ENCODE assay signal across 7 mouse cellular contexts in genomic region chr3:82904211-82904908, GRCm38 (mm10). TPM values are rescaled to one million over a fixed set of nuclear protein-coding genes. Genes with fewer than 3 reads are reported as not detected.
DNase-seq lines count a peak whose midpoint lies in the region; ATAC-seq and TF ChIP-seq lines count a peak whose summit lies in the region.

No protein-coding gene starts in this region.

- H3K9me3 ChIP-seq in embryonic facial prominence, embryonic 15.5 days (replicated peaks): no peaks in the 10 kb centered on the region
- no peaks in the 10 kb centered on the region for H3K9me3 ChIP-seq in midbrain, postnatal 0 days (ENCODE audit: low read length)

- DNase-seq in left cerebral cortex, adult 2 months (ENCODE audit: extremely low spot score in 1 of 2, low spot score in 2 of 2): no peak
- no peak for DNase-seq in left cerebral cortex, adult 9 months (ENCODE audit: low spot score in 2 of 2)
- DNase-seq in kidney, postnatal 25 days: peak; percentile 3 to 35
- DNase-seq in midbrain, postnatal 0 days (ENCODE audit: low spot score): peak; percentile 2
- no peak for DNase-seq in left cerebral cortex, postnatal 25 days (ENCODE audit: low spot score in 2 of 2)
- no peak for DNase-seq in spleen, postnatal 36 days (ENCODE audit: low spot score in 2 of 2)

- intact Hi-C loops in left cerebral cortex, adult 2 months (cut with DNase I): no loop called here
- intact Hi-C loops in left cerebral cortex, postnatal 25 days (cut with DNase I): no loop called here

- no peak for TF ChIP-seq CTCF in left cerebral cortex, adult 2 months (IDR thresholded peaks at IDR 0.05)
- no peak for TF ChIP-seq CTCF in midbrain, postnatal 0 days (IDR thresholded peaks at IDR 0.05)

- no peak overlapping the region for H3K27ac ChIP-seq in left cerebral cortex, adult 2 months
- H3K27ac ChIP-seq in embryonic facial prominence, embryonic 15.5 days (replicated peaks): no peak overlapping the region
- no peak overlapping the region for H3K27ac ChIP-seq in midbrain, postnatal 0 days (ENCODE audit: low read depth, low read length)

- peaks cover 30% of the 10 kb centered on the region for H3K27me3 ChIP-seq in embryonic facial prominence, embryonic 15.5 days
- peaks cover 18% of the 10 kb centered on the region; the same call in 1 of the 2 replicates for H3K27me3 ChIP-seq in midbrain, postnatal 0 days (ENCODE audit: insufficient read depth, low read length)

- H3K4me3 ChIP-seq in left cerebral cortex, adult 2 months: peak overlapping the region; percentile 33
- H3K4me3 ChIP-seq in embryonic facial prominence, embryonic 15.5 days (replicated peaks): peak overlapping the region; percentile 39
- H3K4me3 ChIP-seq in midbrain, postnatal 0 days (ENCODE audit: low read depth, low read length): peak overlapping the region; percentile 53

- under 1% methylated on average over 31 of the region's 31 CpGs for WGBS in embryonic facial prominence, embryonic 15.5 days
- under 1% methylated on average over 31 of the region's 31 CpGs for WGBS in midbrain, postnatal 0 days

- no peak overlapping the region for H3K9ac ChIP-seq in embryonic facial prominence, embryonic 15.5 days
- H3K9ac ChIP-seq in midbrain, postnatal 0 days (replicated peaks; ENCODE audit: low read length, poor library complexity, severe bottlenecking): peak overlapping the region; percentile 44

- peaks cover 14% of the 10 kb centered on the region for H3K4me1 ChIP-seq in embryonic facial prominence, embryonic 15.5 days
- H3K4me1 ChIP-seq in midbrain, postnatal 0 days (ENCODE audit: insufficient read depth, low read length): peaks cover 5% of the 10 kb centered on the region; the same call in 1 of the 2 replicates

- peak overlapping the region; percentile 78 for H3K4me2 ChIP-seq in embryonic facial prominence, embryonic 15.5 days (replicated peaks)
- peak overlapping the region; percentile 98 for H3K4me2 ChIP-seq in midbrain, postnatal 0 days (ENCODE audit: low read depth, low read length, poor library complexity, severe bottlenecking)

- no peaks in the 10 kb centered on the region for H3K36me3 ChIP-seq in embryonic facial prominence, embryonic 15.5 days
- no peaks in the 10 kb centered on the region for H3K36me3 ChIP-seq in midbrain, postnatal 0 days (ENCODE audit: insufficient read depth, low read length)

- ATAC-seq in embryonic facial prominence, embryonic 15.5 days (ENCODE audit: insufficient number of reproducible peaks, low FRiP score, low TSS enrichment, low read depth): no peak
- no peak for ATAC-seq in midbrain, postnatal 0 days (ENCODE audit: low FRiP score)

RNA-seq across cellular contexts. Expression of gene Lrat, which starts 0.6 kb away (rescaled TPM):
- under 1 TPM in 1 of 2 experiments, not detected in 1; 0.11 TPM for total RNA-seq in left cerebral cortex, adult 2 months (2021)
- polyA plus RNA-seq in embryonic facial prominence, embryonic 15.5 days (2015; fragmentation: Nextera tagmentation; extraction: Ambion mirVana): 0.68 TPM in 2 replicates
- total RNA-seq in midbrain, postnatal 0 days (2014; rRNA removed): 0.80 and 0.82 TPM in 2 replicates
- 0.27 TPM in 2 replicates for polyA plus RNA-seq in midbrain, postnatal 0 days (2015; fragmentation: Nextera tagmentation; extraction: Ambion mirVana)
- under 1 TPM in 1 of 2 experiments, not detected in 1; 0.11 TPM for total RNA-seq in left cerebral cortex, postnatal 25 days (2021)

RNA-seq across cellular contexts. Expression of gene Rbm46, which starts 28.1 kb away (rescaled TPM):
- under 1 TPM; 0.25 to 0.47 TPM for total RNA-seq in left cerebral cortex, adult 2 months (2021)
- polyA plus RNA-seq in embryonic facial prominence, embryonic 15.5 days (2015; fragmentation: Nextera tagmentation; extraction: Ambion mirVana): 2.9 and 3.3 TPM in 2 replicates
- total RNA-seq in midbrain, postnatal 0 days (2014; rRNA removed): 0.05 and 1.2 TPM in 2 replicates
- polyA plus RNA-seq in midbrain, postnatal 0 days (2015; fragmentation: Nextera tagmentation; extraction: Ambion mirVana): 1.5 TPM in 2 replicates
- total RNA-seq in left cerebral cortex, postnatal 25 days (2021): under 1 TPM; 0.34 to 0.57 TPM

Comparison
In these comparisons a context has a peak if more than half of its experiments do, and no peak if none do; other contexts are left out.
1. DNase-seq: peak in kidney, postnatal 25 days (2 of 2) and midbrain, postnatal 0 days (single experiment); none in left cerebral cortex, adult 2 months (0 of 2), left cerebral cortex, adult 9 months (0 of 2), left cerebral cortex, postnatal 25 days (0 of 2) and spleen, postnatal 36 days (0 of 2).
2. Peak in every context shown above with its lines, with median percentiles within 50 percentile points of each other: H3K4me3 ChIP-seq.